Mouse (Mus musculus) gastrocnemius, postnatal 14 days (tissue): ENCODE measurements around the gene Map2k5. TPM values are rescaled to one million over a fixed set of nuclear protein-coding genes. Genes with fewer than 3 reads are reported as not detected.

Source experiments
- DNase-seq: peaks from one replicate; pipeline ENCODE4 v3.0.0; 2021; ENCODE audit warnings: mixed read lengths
- intact Hi-C: fragments of 180-260 bp; cut with DNase I; formaldehyde crosslinking; loops from one replicate; pipeline ENCODE4 v1.15.1; 2025; ENCODE audit warnings: low total_unique reads
- total RNA-seq, 2 experiments: library from RNA; stranded (reverse); gene quantifications; 2 replicates each; pipeline ENCODE4 v1.2.3; 2021

Gene Map2k5
- total RNA-seq, 2 experiments from 2014 or later: 14.4 to 15.0 TPM

DNA sequence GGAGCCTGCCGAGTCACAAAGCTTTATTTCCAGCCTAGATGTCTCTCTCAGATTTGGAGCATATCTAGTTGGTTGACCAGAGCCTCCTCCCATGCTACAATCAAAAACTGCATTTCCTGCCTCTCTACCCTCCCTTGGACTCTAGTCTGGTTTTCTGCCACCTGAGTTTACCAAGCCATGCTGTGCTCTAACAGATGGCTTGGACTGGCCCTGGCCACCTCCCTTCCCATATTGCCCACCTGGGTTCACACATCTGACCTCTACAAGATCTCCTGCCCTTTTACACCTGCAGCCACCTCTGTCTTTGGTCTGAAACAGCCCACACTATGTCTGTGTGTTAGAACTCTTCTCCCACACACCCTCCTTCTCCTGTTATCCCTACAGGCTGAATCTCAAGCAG is 29.6 kb downstream of the Map2k5 start:
- intact Hi-C loops: no loop called here
- no peak for DNase-seq

DNA sequence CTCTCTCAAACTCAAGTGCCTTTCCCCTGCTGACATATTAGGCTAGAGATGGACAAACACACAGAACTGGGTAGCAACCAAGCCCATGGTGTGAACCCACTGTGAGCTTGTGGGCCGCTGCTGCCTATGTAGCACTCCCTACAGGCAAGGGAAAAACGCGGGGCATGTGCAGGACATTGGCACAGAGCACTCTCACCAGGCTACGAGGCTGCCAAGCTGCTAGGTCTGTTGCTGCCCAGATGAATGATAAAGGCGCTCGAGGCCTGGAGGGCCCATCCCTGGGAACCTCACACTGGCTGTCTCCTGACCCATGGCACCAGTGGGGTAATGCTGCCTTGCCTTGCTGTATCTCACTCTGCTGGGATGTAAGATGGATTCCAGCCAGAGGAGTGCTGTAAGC is 31.7 kb downstream of the Map2k5 start:
- intact Hi-C loops: no loop called here
- no peak for DNase-seq

DNA sequence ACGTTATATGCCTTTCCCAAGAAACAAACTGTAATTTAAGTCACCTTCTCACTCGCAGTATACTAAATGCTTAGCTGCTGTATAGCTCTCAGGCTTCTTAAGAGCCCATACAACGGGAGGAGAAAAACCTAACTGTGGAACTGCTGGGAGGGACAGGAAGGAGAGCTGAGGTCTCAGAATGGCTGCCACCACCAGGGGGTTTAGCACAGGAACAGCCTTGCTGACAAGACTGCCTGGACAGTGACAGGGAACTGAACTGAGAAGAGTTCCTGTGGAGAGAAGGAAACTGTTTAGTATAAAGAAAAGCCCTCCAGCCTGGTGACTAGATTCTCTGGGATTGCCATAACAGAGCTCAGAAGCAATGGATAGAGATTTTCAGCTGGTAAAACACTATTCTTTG is 35.9 kb downstream of the Map2k5 start:
- intact Hi-C loops: no loop called here
- DNase-seq: no peak

DNA sequence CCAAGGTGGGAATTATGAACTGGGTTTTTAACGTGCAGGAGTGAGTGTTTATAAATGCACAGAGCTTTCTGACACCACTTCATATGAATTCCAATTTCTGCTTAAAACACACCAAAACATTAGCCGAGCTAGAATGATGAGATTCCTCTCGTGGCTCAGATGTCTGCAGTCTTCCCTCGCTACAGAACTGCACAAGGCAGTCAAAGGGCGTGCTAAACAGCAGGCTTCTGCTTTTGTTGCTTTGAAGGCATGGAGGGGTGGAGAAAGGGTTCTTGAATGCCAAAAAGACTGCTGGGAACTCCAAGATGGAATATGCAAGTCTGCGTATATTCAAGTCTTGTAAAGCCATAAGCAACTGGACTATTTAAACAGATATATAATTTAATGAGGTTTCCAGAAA is 38.4 kb downstream of the Map2k5 start:
- no peak for DNase-seq
- intact Hi-C loops: no loop called here

DNA sequence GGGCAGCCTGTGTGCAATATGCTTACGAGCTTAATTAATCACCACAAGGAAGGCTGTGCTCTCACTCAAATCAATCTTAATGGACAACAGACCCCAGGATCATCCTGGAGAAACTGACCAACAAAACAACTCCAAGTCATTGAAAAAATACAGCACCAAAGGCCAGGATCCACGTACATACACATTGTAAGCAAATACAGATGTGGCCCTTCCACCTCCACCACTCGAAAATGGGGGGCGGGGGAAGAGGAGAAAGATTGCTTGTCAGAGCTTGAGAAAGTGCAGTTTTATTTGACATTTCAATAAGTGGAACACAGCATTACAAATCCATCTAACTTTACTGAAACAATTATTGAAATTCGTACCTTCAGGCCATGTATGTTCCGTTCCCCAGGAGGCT is 39.0 kb downstream of the Map2k5 start:
- no peak for DNase-seq
- intact Hi-C loops: no loop called here

DNA sequence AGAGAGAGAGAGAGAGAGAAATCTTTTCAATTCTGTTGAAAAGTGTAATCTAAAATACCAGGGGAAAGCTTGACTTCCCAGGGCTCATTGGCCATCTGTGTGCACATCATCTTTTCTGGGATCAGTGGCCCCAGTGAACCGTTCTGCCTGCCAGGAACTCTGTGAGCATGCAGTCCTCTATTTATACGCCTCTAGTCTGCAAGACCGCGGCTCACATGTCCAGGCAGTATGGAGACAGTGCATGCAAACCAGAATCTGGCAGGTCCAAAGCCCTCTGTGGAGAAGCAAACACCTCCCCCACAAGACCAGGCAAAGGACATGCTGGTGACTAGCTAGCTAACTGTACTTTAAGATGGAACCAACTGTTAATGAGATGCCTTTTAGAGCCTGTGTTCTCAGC is 41.9 kb downstream of the Map2k5 start:
- intact Hi-C loops: no loop called here
- no peak for DNase-seq

DNA sequence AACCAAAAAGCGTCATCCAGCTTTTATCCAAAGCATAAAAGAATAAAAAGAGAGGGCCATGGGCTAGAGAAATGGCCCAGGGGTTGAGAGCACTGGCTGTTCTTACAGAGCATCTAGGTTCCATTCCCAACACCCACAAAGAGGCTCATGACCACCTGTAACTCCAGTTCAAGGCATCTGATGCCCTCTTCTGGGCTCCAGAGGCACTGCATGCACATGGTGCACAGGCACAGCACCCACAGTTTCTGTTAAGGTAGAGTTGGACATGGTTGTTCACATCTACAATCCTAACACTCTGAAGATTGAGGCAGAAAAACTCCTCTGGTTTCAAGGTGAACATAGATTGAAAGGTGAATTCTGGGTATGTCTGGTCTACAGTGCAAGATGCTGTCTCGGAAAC is 44.6 kb downstream of the Map2k5 start:
- no peak for DNase-seq
- intact Hi-C loops: no loop called here

DNA sequence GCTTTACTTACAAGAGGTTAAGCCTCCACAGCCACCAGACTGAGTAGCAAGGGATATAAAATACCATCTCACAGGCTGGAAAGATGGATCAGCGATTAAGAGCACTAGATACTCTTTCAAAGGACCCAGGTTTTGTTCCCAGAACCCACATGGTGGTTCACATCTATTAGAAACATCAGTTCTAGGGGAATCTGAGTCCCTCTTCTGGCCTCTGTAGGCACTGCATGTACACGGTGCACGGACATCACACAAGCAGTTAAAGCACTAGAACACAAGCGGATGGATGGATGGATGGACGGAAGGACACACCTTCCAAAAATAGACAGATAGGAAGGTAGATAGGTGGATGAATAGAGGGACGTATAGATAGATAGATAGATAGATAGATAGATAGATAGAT is 46.5 kb downstream of the Map2k5 start:
- intact Hi-C loops: no loop called here
- DNase-seq: no peak

DNA sequence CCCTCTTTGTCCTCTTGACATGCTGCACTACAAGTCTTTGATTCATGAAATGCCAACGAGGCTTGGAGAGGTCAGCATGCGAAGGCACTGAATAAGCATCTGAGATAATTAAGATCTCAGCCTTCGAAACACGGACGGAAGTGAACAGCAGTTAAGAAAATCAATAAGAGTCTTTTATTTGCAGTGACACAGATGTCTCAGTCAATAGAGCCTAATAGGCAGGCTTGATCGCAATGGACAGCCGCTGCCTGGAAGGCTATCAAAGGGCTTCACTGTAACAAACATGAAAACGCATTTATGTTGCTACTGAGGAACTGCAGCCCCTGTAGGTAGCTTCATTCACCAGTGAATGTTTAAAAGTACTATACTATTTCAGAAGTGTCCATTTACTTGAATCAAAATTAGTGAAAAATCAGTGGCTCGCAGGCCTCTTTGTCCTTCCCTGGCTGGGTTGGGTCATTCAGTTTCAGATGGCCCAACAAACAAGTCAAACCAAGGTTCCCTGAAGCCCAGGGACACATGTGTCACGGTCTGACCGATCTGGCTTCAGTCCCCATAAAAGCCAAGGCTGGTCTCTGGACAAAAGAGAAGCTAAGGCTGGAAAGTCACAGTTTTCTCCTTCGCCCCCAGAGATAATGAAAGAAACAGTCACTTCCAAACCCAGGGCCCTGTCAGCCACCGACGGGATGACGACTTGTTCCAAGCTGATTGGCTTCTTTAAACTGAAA is 48.6 kb downstream of the Map2k5 start:
- intact Hi-C loops: no loop called here
- DNase-seq: no peak

DNA sequence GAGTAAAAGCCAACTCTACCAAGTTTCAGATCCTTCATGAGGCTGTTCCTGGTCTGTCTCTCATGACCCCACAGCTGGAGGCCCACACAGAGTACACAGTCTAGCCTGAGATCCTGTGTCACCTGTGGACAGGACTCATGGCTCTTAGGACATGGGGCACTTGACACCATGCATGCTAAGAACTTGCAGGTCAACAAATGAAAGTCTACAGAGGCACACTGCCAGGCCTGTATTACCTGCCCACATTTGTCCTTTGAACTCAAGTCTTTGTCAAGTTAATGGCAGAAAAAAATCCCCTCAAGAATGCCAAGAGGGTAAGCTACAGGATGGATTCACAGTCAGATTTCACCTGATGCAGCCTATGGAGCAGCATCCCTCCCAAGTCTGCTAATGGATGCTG is 62.5 kb downstream of the Map2k5 start:
- no peak for DNase-seq
- intact Hi-C loops: no loop called here

DNA sequence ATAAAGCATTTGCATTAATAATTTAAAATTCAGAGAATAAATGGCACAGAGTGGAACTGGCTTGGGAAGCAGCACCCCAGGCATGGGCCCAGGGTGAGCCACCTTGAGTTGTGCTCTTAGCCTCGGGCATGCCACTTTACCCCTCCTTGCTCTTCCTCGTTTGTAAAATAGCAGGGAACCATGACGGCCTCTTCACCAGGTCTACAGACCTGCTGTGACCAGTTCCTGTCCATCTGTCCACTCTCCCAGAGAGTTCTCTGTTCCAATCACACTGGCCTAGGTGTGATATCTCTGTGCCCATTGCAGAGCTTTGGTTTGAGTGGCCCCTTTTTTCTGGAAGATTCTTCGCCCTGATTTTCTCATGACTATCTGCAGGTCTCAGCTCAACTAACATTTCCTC is 63.6 kb downstream of the Map2k5 start:
- intact Hi-C loops: no loop called here

DNA sequence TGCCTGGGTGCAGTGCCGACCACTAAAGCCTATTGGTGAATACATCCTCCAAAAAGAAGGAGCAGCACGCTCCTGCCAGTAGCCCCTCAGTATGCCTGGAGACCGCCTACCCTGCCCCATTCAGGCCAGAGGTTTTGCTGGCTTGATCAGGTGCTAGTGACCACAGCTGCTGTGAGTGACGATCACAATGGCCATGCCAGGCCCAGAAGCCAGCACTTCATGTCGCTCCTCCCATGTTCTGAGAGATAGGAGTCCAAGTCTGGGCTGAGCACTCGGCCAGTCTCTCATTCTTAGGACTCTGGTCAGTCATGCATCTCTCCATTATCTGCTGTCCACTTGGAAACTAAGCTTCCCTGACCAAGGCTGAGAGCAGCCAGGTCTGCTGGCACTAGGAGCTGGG is 67.7 kb downstream of the Map2k5 start:
- no peak for DNase-seq
- intact Hi-C loops: no loop called here

More for the DNA sequence above, 63.6 kb downstream of the Map2k5 start:
- DNase-seq: no peak

DNA sequence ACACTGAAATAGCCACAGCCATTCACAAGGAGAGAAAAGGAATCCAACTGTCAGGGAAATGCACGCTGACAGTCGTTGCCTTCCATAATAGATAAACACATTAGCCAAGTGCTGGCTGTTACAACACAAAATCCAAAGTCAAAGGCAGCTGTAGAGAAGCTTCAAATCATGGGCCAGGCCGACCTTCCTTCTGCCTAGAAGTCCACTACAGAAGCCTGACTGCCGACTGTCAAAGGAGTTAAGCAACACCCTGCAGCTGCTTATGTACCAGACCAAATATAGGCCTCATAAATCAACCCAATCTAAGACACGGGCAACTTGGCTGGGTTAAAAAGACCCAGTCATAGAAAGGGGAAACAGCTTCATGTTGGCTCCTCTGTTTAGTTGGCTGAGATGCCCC is 68.7 kb downstream of the Map2k5 start:
- peak; percentile 50 for DNase-seq
- intact Hi-C loops: no loop called here

DNA sequence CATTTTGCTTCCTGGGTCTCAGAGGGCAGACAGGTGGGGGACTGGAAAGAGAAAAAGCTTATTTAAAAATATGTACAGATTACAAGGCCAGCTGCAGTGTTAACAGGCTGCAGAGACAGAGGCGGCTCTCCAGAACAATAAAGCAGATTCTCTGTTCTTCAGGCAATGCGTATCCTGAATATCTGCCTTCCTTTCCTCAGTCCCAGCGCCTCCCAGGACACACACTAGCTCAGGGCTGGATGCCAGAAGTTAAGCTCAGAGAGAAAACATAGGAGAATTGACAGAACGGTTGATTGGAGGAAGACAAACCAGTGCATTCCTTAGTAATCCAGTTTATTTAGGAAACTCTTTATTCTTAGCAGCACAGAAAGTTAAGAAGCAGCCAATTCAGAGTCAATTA is 69.3 kb downstream of the Map2k5 start:
- no peak for DNase-seq
- intact Hi-C loops: no loop called here

DNA sequence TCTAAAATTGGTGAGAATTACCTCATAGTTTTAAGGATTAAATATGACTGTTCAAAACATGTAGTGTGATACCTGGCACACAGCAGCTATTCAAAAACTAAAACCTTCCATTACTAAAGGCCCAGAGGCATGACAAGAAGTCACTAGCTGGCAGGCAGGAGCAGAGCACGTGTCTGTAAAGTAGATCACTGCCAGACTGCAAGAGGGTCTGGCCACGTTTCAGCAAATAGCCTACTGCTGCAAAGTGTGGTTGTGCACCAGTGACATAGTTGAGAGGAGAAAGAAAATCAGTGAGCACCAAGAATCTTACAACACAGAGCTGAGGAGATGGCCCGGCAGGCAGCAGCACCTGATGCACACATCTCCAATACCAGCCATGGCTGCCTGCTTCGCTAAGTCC is 75.2 kb downstream of the Map2k5 start:
- peak; percentile 13 for DNase-seq
- intact Hi-C loops: no loop called here

DNA sequence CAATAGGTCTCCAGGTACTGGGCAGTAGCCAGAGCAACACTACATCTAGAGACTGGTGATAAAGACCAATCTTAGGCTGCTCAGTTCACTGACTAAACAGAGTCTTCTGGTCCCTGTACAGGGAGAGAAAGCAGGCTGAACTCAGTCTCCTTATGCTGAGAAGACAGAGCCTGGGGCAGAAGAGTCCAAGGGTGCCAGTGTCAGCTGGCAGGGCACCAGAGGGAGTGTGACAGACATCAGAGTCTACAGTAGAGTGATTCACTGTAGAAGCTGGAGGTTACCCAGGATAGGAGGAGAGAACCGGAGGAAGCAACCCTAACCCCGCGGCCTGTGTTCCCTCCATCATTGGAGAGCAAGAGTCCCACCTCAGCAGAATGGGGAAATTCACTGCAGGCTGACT is 79.0 kb downstream of the Map2k5 start:
- peak; percentile 8 for DNase-seq
- intact Hi-C loops: no loop called here

DNA sequence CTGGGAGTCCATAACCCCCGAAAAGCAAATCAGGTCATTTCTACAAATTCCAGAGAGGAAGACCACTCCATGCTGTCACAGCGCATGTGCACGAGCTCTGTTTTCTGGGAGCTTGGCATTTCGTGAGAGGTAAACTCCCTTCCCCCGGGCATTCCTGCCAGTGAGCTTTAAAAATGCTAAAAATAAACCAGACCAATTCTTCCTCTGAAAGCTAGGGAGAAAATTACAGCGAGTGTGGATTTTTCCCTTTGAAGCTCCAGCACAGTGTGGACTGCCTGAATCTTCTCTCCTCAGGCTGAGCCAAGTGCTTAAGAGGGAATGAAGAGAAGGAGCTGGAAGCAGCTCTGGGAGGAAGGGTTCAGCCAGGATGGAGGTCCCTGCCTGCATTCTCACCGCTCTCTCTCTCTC is 82.1 kb downstream of the Map2k5 start:
- DNase-seq: no peak
- intact Hi-C loops: no loop called here

DNA sequence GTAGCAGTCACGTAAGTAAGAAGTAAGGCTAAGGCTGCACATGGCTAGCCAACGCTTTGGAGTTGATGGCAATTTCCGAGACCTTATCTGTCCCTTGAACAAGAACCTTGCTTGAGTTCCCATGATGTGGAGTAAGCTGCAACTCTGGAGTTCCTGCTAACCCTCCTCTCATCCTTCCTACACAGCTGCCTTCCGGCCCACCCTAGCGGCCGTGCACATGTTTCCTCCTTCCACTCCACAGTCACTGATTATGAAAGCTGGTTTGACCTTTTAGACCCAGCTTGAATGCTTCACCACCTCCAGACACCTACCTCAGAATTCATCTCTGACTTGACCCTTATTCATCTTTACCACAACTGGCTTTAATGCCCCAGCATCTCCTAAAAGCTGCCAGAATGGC is 82.9 kb downstream of the Map2k5 start:
- intact Hi-C loops: no loop called here
- DNase-seq: no peak

DNA sequence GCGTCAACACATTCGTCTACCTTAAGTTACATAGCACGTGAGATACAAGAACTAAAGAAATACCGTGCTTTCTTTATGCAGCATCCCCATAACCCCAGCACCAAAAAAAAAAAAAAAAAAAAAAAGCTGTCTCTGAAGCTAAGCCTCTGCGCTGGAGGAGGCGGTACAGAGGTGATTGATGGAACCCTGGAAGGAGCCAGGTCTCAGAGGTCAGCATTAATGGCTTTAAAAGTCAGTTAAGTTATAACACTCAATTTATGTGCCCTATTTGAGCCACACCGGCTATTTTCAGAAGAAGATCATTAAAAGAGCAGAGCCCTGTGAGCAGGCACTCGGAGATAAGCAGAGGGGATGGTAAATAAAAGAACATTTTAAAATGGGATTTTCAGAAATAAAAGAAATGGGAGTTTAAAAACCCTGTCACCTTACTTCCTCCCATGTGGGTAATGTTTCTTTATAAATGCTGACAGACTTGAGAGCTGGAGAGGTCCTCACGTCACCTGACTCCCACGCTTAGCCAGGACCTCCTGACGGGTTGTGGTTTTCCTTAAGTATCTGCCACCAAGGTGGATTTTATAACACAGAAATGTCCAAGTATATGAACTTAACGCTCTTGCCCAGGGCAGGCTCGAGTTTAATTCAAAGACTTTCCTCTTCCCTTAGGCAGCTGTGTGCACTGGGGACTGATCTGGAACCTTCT is 83.8 kb downstream of the Map2k5 start:
- no peak for DNase-seq
- intact Hi-C loops: no loop called here

DNA sequence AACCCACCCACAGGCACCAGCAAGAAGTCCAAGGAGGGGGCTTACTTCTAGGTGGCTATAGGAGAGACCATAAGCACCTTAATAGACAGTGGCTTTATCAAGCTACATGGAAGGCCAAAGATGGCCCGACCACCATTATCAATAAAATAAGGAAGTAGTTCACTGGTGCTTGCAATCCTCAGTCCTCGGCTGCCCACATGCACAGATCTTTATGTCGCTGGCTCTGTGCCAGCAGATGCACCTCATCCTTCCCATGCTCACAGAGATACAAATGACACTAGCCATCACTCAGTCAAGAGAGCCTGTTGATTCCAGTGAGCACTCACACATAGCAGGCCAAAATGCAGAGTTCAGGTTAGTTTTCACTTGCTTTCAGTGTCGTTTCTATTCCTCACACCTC is 89.0 kb downstream of the Map2k5 start:
- intact Hi-C loops: no loop called here
- no peak for DNase-seq

DNA sequence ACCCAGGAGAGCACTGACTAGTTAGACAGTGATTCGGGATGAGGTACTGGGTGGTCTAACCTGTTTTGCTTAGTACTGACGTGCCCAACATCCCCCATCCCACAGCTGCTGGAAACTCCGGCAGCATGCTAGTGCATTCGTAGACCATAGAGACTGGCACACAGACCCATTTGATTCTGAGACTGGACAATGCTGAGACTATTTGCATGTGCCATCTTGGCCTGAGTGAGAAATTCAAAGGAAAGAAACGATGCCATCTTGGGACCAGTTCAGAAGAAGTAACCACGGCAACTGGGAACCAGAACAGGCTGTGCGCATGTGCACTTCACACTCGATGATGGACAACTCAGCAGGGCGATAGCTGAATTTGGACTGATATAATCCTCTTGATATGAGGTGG is 93.3 kb downstream of the Map2k5 start:
- intact Hi-C loops: no loop called here
- no peak for DNase-seq

DNA sequence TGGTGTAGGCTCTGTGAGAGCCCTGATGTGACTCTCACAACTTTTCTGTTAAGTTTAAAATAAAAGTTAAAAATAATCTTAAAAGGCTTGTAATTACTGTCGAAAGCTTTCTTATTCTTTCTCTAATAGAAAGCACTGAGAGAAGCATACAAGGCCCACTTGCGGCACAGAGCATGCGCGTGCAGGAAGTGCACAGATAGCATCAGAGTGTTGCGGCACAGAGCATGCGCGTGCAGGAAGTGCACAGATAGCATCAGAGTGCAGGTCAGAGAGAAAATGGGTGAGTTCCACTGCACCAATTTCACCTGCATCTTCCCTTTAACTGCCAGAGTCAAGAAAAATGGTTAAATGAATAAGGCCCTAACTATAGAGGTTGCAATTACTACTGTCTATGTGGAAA is 95.7 kb downstream of the Map2k5 start:
- no peak for DNase-seq
- intact Hi-C loops: no loop called here
